Mouse (Mus musculus): ENCODE data around the gene 0610009B22Rik. TPM values are rescaled to one million over a fixed set of nuclear protein-coding genes. Genes with fewer than 3 reads are reported as not detected.
"Not testable (repeated sequence)": the region's sequence is repeated elsewhere in the genome, so short reads cannot be mapped to it uniquely, and the experiment has no call there.

Gene 0610009B22Rik
- total RNA-seq, 2 experiments from 2014 or later: 32.2 to 33.8 TPM

GRCm38 (mm10) chr11:51664747-51665146 lies 23.9 kb downstream of the 0610009B22Rik start:
- DNase-seq (ENCODE audit: low spot score in 2 of 2); intact Hi-C loops (cut with DNase I): not testable (repeated sequence)

GRCm38 (mm10) chr11:51662632-51663031 lies 26.0 kb downstream of the 0610009B22Rik start:
- intact Hi-C loops (cut with DNase I): no loop called here
- DNase-seq (ENCODE audit: low spot score in 2 of 2): no peak

GRCm38 (mm10) chr11:51661867-51662365 lies 26.8 kb downstream of the 0610009B22Rik start:
- DNase-seq (ENCODE audit: low spot score in 2 of 2): no peak
- intact Hi-C loops (cut with DNase I): no loop called here

- peak in 1 of 2 experiments; percentile 15 for DNase-seq (ENCODE audit: low spot score in 2 of 2)
These were observed 30.0 kb downstream of the 0610009B22Rik start for GRCm38 (mm10) chr11:51658705-51659104.

GRCm38 (mm10) chr11:51658291-51658690 lies 30.4 kb downstream of the 0610009B22Rik start:
- intact Hi-C loops (cut with DNase I): no loop called here
- no peak for DNase-seq (ENCODE audit: low spot score in 2 of 2)

More at GRCm38 (mm10) chr11:51658705-51659104, 30.0 kb downstream of the 0610009B22Rik start:
- intact Hi-C loops (cut with DNase I): no loop called here

GRCm38 (mm10) chr11:51656798-51657521 lies 31.7 kb downstream of the 0610009B22Rik start:
- intact Hi-C loops (cut with DNase I): no loop called here

GRCm38 (mm10) chr11:51654891-51655290 lies 33.8 kb downstream of the 0610009B22Rik start:
- intact Hi-C loops (cut with DNase I): no loop called here
- no peak for DNase-seq (ENCODE audit: low spot score in 2 of 2)

More at GRCm38 (mm10) chr11:51656798-51657521, 31.7 kb downstream of the 0610009B22Rik start:
- DNase-seq (ENCODE audit: low spot score in 2 of 2): no peak

- intact Hi-C loops (cut with DNase I): no loop called here
- DNase-seq (ENCODE audit: low spot score in 2 of 2): no peak
These were observed 34.9 kb downstream of the 0610009B22Rik start for GRCm38 (mm10) chr11:51653736-51654135.

GRCm38 (mm10) chr11:51652889-51653418 lies 35.7 kb downstream of the 0610009B22Rik start:
- DNase-seq (ENCODE audit: low spot score in 2 of 2): no peak
- intact Hi-C loops (cut with DNase I): no loop called here

GRCm38 (mm10) chr11:51650691-51651515 lies 37.8 kb downstream of the 0610009B22Rik start, which contains the start of the genes N4bp3 and D930048N14Rik:
TSS of gene N4bp3 (minus strand) at chr11:51650842.
TSS of gene D930048N14Rik (plus strand) at chr11:51650954.
- peak in 1 of 2 experiments; percentile 33 for DNase-seq (ENCODE audit: low spot score in 2 of 2)
- intact Hi-C loops (cut with DNase I): no loop called here

- intact Hi-C loops (cut with DNase I): no loop called here
- DNase-seq (ENCODE audit: low spot score in 2 of 2): peak in 1 of 2 experiments; percentile 18
These were observed 38.4 kb downstream of the 0610009B22Rik start for GRCm38 (mm10) chr11:51650261-51650660.

GRCm38 (mm10) chr11:51649889-51650199 lies 38.8 kb downstream of the 0610009B22Rik start:
- intact Hi-C loops (cut with DNase I): no loop called here
- DNase-seq (ENCODE audit: low spot score in 2 of 2): peak in 1 of 2 experiments; percentile 37

GRCm38 (mm10) chr11:51649111-51649888 lies 39.4 kb downstream of the 0610009B22Rik start:
- intact Hi-C loops (cut with DNase I): no loop called here
- no peak for DNase-seq (ENCODE audit: low spot score in 2 of 2)

- intact Hi-C loops (cut with DNase I): no loop called here
- DNase-seq (ENCODE audit: low spot score in 2 of 2): no peak
These were observed 40.1 kb downstream of the 0610009B22Rik start for GRCm38 (mm10) chr11:51648566-51648965.

GRCm38 (mm10) chr11:51646751-51647667 lies 41.7 kb downstream of the 0610009B22Rik start:
- DNase-seq (ENCODE audit: low spot score in 2 of 2): peak; percentile 23 to 32
- intact Hi-C loops (cut with DNase I): no loop called here

- intact Hi-C loops (cut with DNase I): no loop called here
- DNase-seq (ENCODE audit: low spot score in 2 of 2): no peak
These were observed 42.4 kb downstream of the 0610009B22Rik start for GRCm38 (mm10) chr11:51646245-51646644.

- intact Hi-C loops (cut with DNase I): no loop called here
- no peak for DNase-seq (ENCODE audit: low spot score in 2 of 2)
These were observed 43.4 kb downstream of the 0610009B22Rik start for GRCm38 (mm10) chr11:51645293-51645692.

- no peak for DNase-seq (ENCODE audit: low spot score in 2 of 2)
- intact Hi-C loops (cut with DNase I): no loop called here
These were observed 44.5 kb downstream of the 0610009B22Rik start for GRCm38 (mm10) chr11:51644217-51644616.

Data from left cerebral cortex, postnatal 36 days (tissue).